Mouse (Mus musculus): Measurements from ENCODE around the gene Tns1.

- TF ChIP-seq CTCF (IDR thresholded peaks at IDR 0.05; ENCODE audit: borderline replicate concordance, control insufficient read depth, extremely low read depth, insufficient read depth, low read length, poor library complexity): no peak
- no peak for TF ChIP-seq POLR2A (IDR thresholded peaks at IDR 0.05; ENCODE audit: control insufficient read depth, extremely low read depth, insufficient read depth, low read length, poor library complexity)
Observed at GRCm38 (mm10) chr1:73940491-73941204, 183.6 kb downstream of the Tns1 start.
